Mouse (Mus musculus) liver, embryonic 15.5 days (tissue): ENCODE measurements around the gene Etfb. TPM values are rescaled to one million over a fixed set of nuclear protein-coding genes. Genes with fewer than 3 reads are reported as not detected.

ENCODE experiments used
- ATAC-seq: fragments of 200-750 bp; cut with Nextera tagmentation; 2 replicates; pipeline ENCODE4 v1.8.0; 2017; ENCODE audit warnings: moderate number of reproducible peaks, mild to moderate bottlenecking, moderate library complexity; ENCODE audit not compliant: insufficient read depth
- H3K27ac ChIP-seq: fragments of 300-500 bp; sonication (generic); replicated peaks from 2 replicates; pipeline ENCODE4 v1.5.1; 2015; ENCODE audit warnings: mild to moderate bottlenecking, inconsistent platforms
- H3K27me3 ChIP-seq: fragments of 300-500 bp; sonication (generic); 2 replicates; pipeline ENCODE4 v1.6.1; 2015; ENCODE audit warnings: mild to moderate bottlenecking, inconsistent platforms
- H3K36me3 ChIP-seq: fragments of 300-500 bp; sonication (generic); replicated peaks from 2 replicates; pipeline ENCODE4 v1.6.1; 2015; ENCODE audit warnings: moderate library complexity, mild to moderate bottlenecking, inconsistent platforms
- H3K4me1 ChIP-seq: fragments of 300-500 bp; sonication (generic); replicated peaks from 2 replicates; pipeline ENCODE4 v1.6.1; 2015; ENCODE audit warnings: inconsistent platforms
- H3K4me2 ChIP-seq: fragments of 300-500 bp; sonication (generic); 2 replicates; pipeline ENCODE4 v1.6.1; 2015; ENCODE audit warnings: moderate library complexity, mild to moderate bottlenecking, inconsistent platforms
- H3K4me3 ChIP-seq: fragments of 300-500 bp; sonication (generic); replicated peaks from 2 replicates; pipeline ENCODE4 v1.5.1; 2015; ENCODE audit warnings: mild to moderate bottlenecking, inconsistent platforms
- H3K9ac ChIP-seq: fragments of 300-500 bp; sonication (generic); 2 replicates; pipeline ENCODE4 v1.6.1; 2015; ENCODE audit warnings: moderate library complexity, mild to moderate bottlenecking, inconsistent platforms
- H3K9me3 ChIP-seq: fragments of 300-500 bp; sonication (generic); replicated peaks from 2 replicates; pipeline ENCODE4 v1.6.1; 2016; ENCODE audit warnings: inconsistent platforms
- WGBS: fragments of 180-500 bp; shearing (Covaris S2); methylation state at CpG from one replicate; pipeline ENCODE4 v1.1.7; 2015; ENCODE audit warnings: mixed read lengths; ENCODE audit not compliant: insufficient replicate concordance; 5-methylcytosine and 5-hydroxymethylcytosine counted together
- polyA plus RNA-seq: library from polyadenylated mRNA; unstranded; fragments of >200 nt; fragmentation: Nextera tagmentation; extraction: Ambion mirVana; gene quantifications from 2 replicates; pipeline ENCODE4 v1.2.1, GENCODE M21; 2015

The Etfb gene
- polyA plus RNA-seq, 1 experiment from 2014 or later: 283 TPM

GRCm38 (mm10) chr7:43429500-43429899 lies 14.4 kb upstream of the Etfb start:
- H3K9ac ChIP-seq: no peak overlapping the region
- ATAC-seq: no peak
- 26% methylated on average over 4 of the region's 4 CpGs for WGBS

GRCm38 (mm10) chr7:43432891-43433290 lies 11.0 kb upstream of the Etfb start:
- ATAC-seq: no peak
- H3K27ac ChIP-seq: no peak overlapping the region
- no peak overlapping the region for H3K4me3 ChIP-seq
- H3K4me1 ChIP-seq: 0 out of 2 replicates have a peak, but pooled peaks cover 4% of the 10 kb centered on the region
- no peaks in the 10 kb centered on the region for H3K9me3 ChIP-seq
- H3K9ac ChIP-seq: no peak overlapping the region
- WGBS: 50% methylated on average over 4 of the region's 4 CpGs
- no peaks in the 10 kb centered on the region for H3K36me3 ChIP-seq
- H3K27me3 ChIP-seq: no peaks in the 10 kb centered on the region
- H3K4me2 ChIP-seq: no peak overlapping the region

More at GRCm38 (mm10) chr7:43429500-43429899, 14.4 kb upstream of the Etfb start:
- Histone ChIP-seq H3K27ac (no peak overlapping the region), H3K27me3 (no peaks in the 10 kb centered on the region), H3K4me1 (no peaks in the 10 kb centered on the region), H3K9me3 (no peaks in the 10 kb centered on the region), H3K4me2 (no peak overlapping the region), H3K36me3 (no peaks in the 10 kb centered on the region), H3K4me3 (no peak overlapping the region)

- H3K4me1 ChIP-seq: 0 out of 2 replicates have a peak, but pooled peaks cover 4% of the 10 kb centered on the region
- H3K4me3 ChIP-seq: no peak overlapping the region
- H3K27ac ChIP-seq: no peak overlapping the region
- H3K9me3 ChIP-seq: no peaks in the 10 kb centered on the region
- H3K27me3 ChIP-seq: no peaks in the 10 kb centered on the region
- WGBS: 63% methylated on average over 5 of the region's 5 CpGs
- ATAC-seq: no peak
- H3K4me2 ChIP-seq: no peak overlapping the region
- no peak overlapping the region for H3K9ac ChIP-seq
- no peaks in the 10 kb centered on the region for H3K36me3 ChIP-seq
Observed at GRCm38 (mm10) chr7:43434676-43435075, 9.2 kb upstream of the Etfb start.

- H3K9ac ChIP-seq: no peak within 1 kb of the TSS
- 31% methylated on average over 10 of the region's 10 CpGs for WGBS
- ATAC-seq: no peak
Observed at GRCm38 (mm10) chr7:43436341-43437255, 7.3 kb upstream of the Etfb start, which contains the start of gene Nkg7. TSS of gene Nkg7 (plus strand) at chr7:43437073.

GRCm38 (mm10) chr7:43438611-43439010 lies 5.3 kb upstream of the Etfb start:
- ATAC-seq: no peak
- no peaks in the 10 kb centered on the region for H3K9me3 ChIP-seq

More at GRCm38 (mm10) chr7:43436341-43437255, 7.3 kb upstream of the Etfb start, which contains the start of gene Nkg7:
- Histone ChIP-seq H3K36me3 (no peaks in the 10 kb centered on the region), H3K4me3 (no peak within 1 kb of the TSS), H3K27ac (no peak within 1 kb of the TSS), H3K9me3 (no peaks in the 10 kb centered on the region), H3K4me2 (peak within 1 kb of the TSS; percentile 2; the same call in 1 of the 2 replicates), H3K27me3 (no peaks in the 10 kb centered on the region), H3K4me1 (peaks cover 14% of the 10 kb centered on the region)

GRCm38 (mm10) chr7:43440482-43440881 lies 3.4 kb upstream of the Etfb start, which contains the start of gene Cldnd2:
TSS of gene Cldnd2 (plus strand) at chr7:43440782.
- Histone ChIP-seq H3K27ac (no peak within 1 kb of the TSS), H3K27me3 (no peaks in the 10 kb centered on the region), H3K4me1 (peaks cover 38% of the 10 kb centered on the region), H3K4me2 (no peak within 1 kb of the TSS), H3K4me3 (no peak within 1 kb of the TSS), H3K9ac (no peak within 1 kb of the TSS), H3K9me3 (no peaks in the 10 kb centered on the region), H3K36me3 (no peaks in the 10 kb centered on the region)
- WGBS: 61% methylated on average over 6 of the region's 6 CpGs
- no peak for ATAC-seq

More at GRCm38 (mm10) chr7:43438611-43439010, 5.3 kb upstream of the Etfb start:
- peaks cover 26% of the 10 kb centered on the region for H3K4me1 ChIP-seq
- 22% methylated on average over 4 of the region's 4 CpGs for WGBS
- H3K4me3 ChIP-seq: no peak overlapping the region
- H3K36me3 ChIP-seq: no peaks in the 10 kb centered on the region
- no peaks in the 10 kb centered on the region for H3K27me3 ChIP-seq
- H3K27ac ChIP-seq: no peak overlapping the region
- no peak overlapping the region for H3K4me2 ChIP-seq
- H3K9ac ChIP-seq: no peak overlapping the region

- Histone ChIP-seq H3K4me2 (no peak overlapping the region), H3K9ac (no peak overlapping the region), H3K9me3 (no peaks in the 10 kb centered on the region), H3K27me3 (no peaks in the 10 kb centered on the region), H3K4me3 (no peak overlapping the region), H3K36me3 (no peaks in the 10 kb centered on the region), H3K27ac (no peak overlapping the region), H3K4me1 (peaks cover 39% of the 10 kb centered on the region)
- 75% methylated on average over 3 of the region's 3 CpGs for WGBS
- ATAC-seq: no peak
Observed at GRCm38 (mm10) chr7:43441071-43441470, 2.8 kb upstream of the Etfb start.

GRCm38 (mm10) chr7:43442684-43443083 lies 1.2 kb upstream of the Etfb start:
- peak overlapping the region; percentile 99 for H3K4me2 ChIP-seq
- peak overlapping the region; percentile 61 for H3K9ac ChIP-seq
- peaks cover 54% of the 10 kb centered on the region for H3K4me1 ChIP-seq
- H3K9me3 ChIP-seq: no peaks in the 10 kb centered on the region
- WGBS: 18% methylated on average over 9 of the region's 9 CpGs
- H3K27me3 ChIP-seq: no peaks in the 10 kb centered on the region
- H3K4me3 ChIP-seq: peak overlapping the region; percentile 75
- peak overlapping the region; percentile 91 for H3K27ac ChIP-seq
- ATAC-seq: no peak
- no peaks in the 10 kb centered on the region for H3K36me3 ChIP-seq

GRCm38 (mm10) chr7:43443126-43443916 lies 562 bp upstream of the Etfb start:
- Histone ChIP-seq H3K4me3 (peak overlapping the region; percentile 75), H3K4me1 (peaks cover 55% of the 10 kb centered on the region), H3K4me2 (peak overlapping the region; percentile 99), H3K27ac (peak overlapping the region; percentile 91), H3K9ac (peak overlapping the region; percentile 61), H3K36me3 (no peaks in the 10 kb centered on the region), H3K27me3 (no peaks in the 10 kb centered on the region), H3K9me3 (no peaks in the 10 kb centered on the region)
- under 1% methylated on average over 36 of the region's 36 CpGs for WGBS
- peak; percentile 85 for ATAC-seq

- Histone ChIP-seq H3K9me3 (no peaks in the 10 kb centered on the region), H3K9ac (no peak overlapping the region), H3K4me2 (no peak overlapping the region), H3K27ac (no peak overlapping the region), H3K36me3 (peaks cover 13% of the 10 kb centered on the region), H3K27me3 (no peaks in the 10 kb centered on the region), H3K4me3 (no peak overlapping the region), H3K4me1 (peaks cover 38% of the 10 kb centered on the region)
- WGBS: 57% methylated on average over 4 of the region's 4 CpGs
- no peak for ATAC-seq
Observed at GRCm38 (mm10) chr7:43447801-43448200, 3.9 kb downstream of the Etfb start.

- Histone ChIP-seq H3K9ac (no peak overlapping the region), H3K27ac (no peak overlapping the region), H3K4me3 (no peak overlapping the region), H3K4me2 (no peak overlapping the region), H3K36me3 (peaks cover 17% of the 10 kb centered on the region), H3K9me3 (no peaks in the 10 kb centered on the region), H3K27me3 (no peaks in the 10 kb centered on the region), H3K4me1 (peaks cover 34% of the 10 kb centered on the region)
- WGBS: 61% methylated on average over 3 of the region's 3 CpGs
- ATAC-seq: no peak
Observed at GRCm38 (mm10) chr7:43448246-43448645, 4.4 kb downstream of the Etfb start.
